Mouse (Mus musculus): ENCODE measurements around the gene Pih1d1. TPM values are rescaled to one million over a fixed set of nuclear protein-coding genes. Genes with fewer than 3 reads are reported as not detected.
A peak's percentile ranks its signal among the peaks of the same experiment; 100 is the strongest.
"Not testable (repeated sequence)": the region's sequence is repeated elsewhere in the genome, so short reads cannot be mapped to it uniquely, and the experiment has no call there.

Gene Pih1d1
- 80.3 and 88.8 TPM in 2 replicates for polyA plus RNA-seq (2014; fragmentation: Nextera tagmentation; extraction: Ambion mirVana)

DNA sequence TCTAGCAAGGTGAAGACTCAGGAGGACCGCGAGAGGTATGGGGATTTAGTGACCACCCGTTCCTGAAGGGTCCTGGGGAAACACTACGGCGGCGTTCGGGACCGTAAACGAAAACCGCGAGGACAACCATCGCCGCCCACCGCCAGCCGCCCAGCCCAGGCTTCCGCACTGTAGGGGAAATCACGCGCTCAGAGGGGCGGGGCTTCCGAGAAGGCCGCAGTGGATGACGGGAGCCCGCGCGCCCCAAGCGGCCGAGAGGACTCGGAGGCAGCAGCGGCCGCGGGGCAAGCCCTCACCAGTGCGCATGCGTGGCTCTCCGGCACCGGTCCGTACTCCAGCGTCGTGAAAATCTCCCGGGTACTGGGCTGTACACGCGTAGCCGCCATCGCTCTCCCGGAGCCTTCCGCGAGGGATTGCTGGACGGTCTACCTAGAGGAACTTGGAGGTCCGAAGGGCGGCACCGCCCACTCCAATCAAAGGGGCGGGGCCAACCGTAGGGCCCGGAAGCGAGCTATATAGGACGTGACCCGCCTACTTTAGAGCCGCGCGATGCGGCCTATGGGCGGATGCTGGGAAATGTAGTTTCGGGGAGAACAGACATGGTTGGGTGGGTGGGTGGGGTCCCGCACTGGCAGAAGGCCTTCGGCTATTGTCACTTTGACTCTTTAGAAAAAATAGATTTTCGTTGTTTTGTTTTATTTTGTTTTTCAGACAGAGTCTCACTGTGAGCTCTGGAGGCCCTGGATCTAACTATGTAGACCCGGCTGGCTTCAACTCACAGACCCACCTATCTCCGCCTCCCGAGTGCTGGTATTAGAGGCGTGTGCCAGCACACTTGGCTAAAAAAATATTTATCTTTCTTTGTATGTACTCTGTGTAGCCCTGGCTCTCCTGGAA, at the start of gene Pih1d1, which contains the start of gene Aldh16a1:
TSS of gene Pih1d1 (plus strand) at position 208 of the 897 bp plus-strand sequence.
TSS of gene Aldh16a1 (minus strand) at position 489 of the 897 bp plus-strand sequence.
- H3K4me1 ChIP-seq (ENCODE audit: control insufficient read depth, insufficient read depth, low read length): peaks cover 11% of the 10 kb centered on the region
- H3K27me3 ChIP-seq (replicated peaks; ENCODE audit: control insufficient read depth, insufficient read depth, low read length): no peaks in the 10 kb centered on the region
- H3K4me3 ChIP-seq (ENCODE audit: low read depth, low read length): peak within 1 kb of the TSS; percentile 73
- no peaks in the 10 kb centered on the region for H3K9me3 ChIP-seq (ENCODE audit: control insufficient read depth, low read length)
- WGBS: 5% methylated on average over 47 of the region's 69 CpGs
- DNase-seq (ENCODE audit: low spot score): peak; percentile 98
- peak within 1 kb of the TSS; percentile 96 for H3K27ac ChIP-seq (replicated peaks; ENCODE audit: low read depth, low read length)
- peak within 1 kb of the TSS; percentile 87 for H3K9ac ChIP-seq (ENCODE audit: low read depth, low read length)
- H3K36me3 ChIP-seq (ENCODE audit: control insufficient read depth, insufficient read depth, low read length): peaks cover 27% of the 10 kb centered on the region; the same call in 1 of the 2 replicates
- peak within 1 kb of the TSS; percentile 86 for H3K4me2 ChIP-seq (ENCODE audit: low read depth, low read length)
- peak; percentile 97 for ATAC-seq (ENCODE audit: low read depth)

DNA sequence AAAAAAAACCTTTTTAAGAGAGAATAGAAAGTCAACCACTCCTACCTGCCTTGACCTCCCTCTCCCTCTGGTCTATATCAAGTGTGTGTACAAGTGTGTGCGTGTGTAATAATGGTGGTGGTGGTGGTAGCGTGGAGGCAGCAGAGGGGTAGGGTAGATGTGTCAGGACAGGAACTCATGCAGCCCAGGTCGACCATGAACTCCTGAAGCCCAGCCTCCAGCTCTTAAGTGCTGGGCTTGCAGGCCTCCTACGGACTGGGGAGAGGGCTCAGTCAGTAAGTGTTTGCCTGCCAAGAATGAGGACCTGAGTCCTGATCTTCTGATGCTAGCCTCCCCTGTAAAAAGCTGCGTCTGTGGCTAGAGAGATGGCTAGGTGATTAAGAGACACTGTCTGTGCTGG, 49.2 kb upstream of the Pih1d1 start:
- H3K9me3 ChIP-seq (ENCODE audit: control insufficient read depth, low read length): no peaks in the 10 kb centered on the region
- ATAC-seq (ENCODE audit: low read depth) (no peak), DNase-seq (ENCODE audit: low spot score) (no peak)
- WGBS: 80% methylated on average over 5 of the region's 5 CpGs
- no peaks in the 10 kb centered on the region for H3K27me3 ChIP-seq (replicated peaks; ENCODE audit: control insufficient read depth, insufficient read depth, low read length)
- H3K36me3 ChIP-seq (ENCODE audit: control insufficient read depth, insufficient read depth, low read length): no peaks in the 10 kb centered on the region
- H3K4me2 ChIP-seq (ENCODE audit: low read depth, low read length): no peak overlapping the region
- no peak overlapping the region for H3K4me3 ChIP-seq (ENCODE audit: low read depth, low read length)
- no peak overlapping the region for H3K27ac ChIP-seq (replicated peaks; ENCODE audit: low read depth, low read length)
- no peak overlapping the region for H3K9ac ChIP-seq (ENCODE audit: low read depth, low read length)
- peaks cover 10% of the 10 kb centered on the region for H3K4me1 ChIP-seq (ENCODE audit: control insufficient read depth, insufficient read depth, low read length)

DNA sequence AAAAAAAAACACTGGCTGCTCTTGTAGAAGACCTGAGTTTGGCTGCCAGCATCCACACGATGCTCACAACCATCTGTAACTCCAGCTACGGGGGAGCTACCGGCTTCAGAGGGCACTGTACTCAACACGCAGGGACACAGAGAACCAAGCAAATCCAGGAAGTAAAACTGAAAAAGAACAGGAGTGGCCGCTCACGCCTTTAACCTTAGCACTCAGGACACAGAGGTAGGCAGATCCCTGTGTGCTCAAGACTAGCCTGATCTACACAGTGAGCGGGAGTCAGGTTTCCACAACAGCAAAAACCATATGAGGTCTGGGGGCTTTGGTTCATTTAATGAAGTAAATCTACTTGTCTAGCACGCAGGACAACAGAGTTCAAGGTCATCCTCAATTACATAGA, 48.6 kb upstream of the Pih1d1 start:
- Histone ChIP-seq H3K9me3 (ENCODE audit: control insufficient read depth, low read length) (no peaks in the 10 kb centered on the region), H3K4me3 (ENCODE audit: low read depth, low read length) (no peak overlapping the region), H3K9ac (ENCODE audit: low read depth, low read length) (no peak overlapping the region), H3K4me2 (ENCODE audit: low read depth, low read length) (no peak overlapping the region), H3K4me1 (ENCODE audit: control insufficient read depth, insufficient read depth, low read length) (peaks cover 10% of the 10 kb centered on the region), H3K27ac (replicated peaks; ENCODE audit: low read depth, low read length) (no peak overlapping the region), H3K27me3 (replicated peaks; ENCODE audit: control insufficient read depth, insufficient read depth, low read length) (no peaks in the 10 kb centered on the region), H3K36me3 (ENCODE audit: control insufficient read depth, insufficient read depth, low read length) (no peaks in the 10 kb centered on the region)
- WGBS: 66% methylated on average over 8 of the region's 8 CpGs
- DNase-seq (ENCODE audit: low spot score): no peak
- ATAC-seq (ENCODE audit: low read depth): no peak

DNA sequence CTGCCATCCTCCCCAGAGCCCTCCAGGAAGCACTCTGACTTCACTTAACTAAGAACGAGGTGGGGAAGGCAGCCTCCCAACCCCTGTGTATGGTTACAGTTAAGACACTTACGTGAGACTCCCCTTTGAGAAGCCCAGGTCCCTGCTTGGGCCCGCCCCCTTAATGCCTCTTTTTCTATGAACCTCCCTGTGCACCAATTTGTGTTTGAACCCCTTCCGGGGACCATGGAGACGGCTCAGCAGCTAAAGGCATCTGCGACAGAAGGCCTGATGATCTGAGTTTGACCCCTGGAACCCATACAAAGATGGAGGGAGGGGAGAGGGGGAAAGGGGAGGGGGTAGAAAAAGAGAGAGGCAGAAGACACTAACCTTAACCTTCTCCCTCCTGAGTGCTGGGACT, 47.7 kb upstream of the Pih1d1 start:
- Histone ChIP-seq H3K9me3 (ENCODE audit: control insufficient read depth, low read length) (no peaks in the 10 kb centered on the region), H3K27ac (replicated peaks; ENCODE audit: low read depth, low read length) (no peak overlapping the region), H3K4me3 (ENCODE audit: low read depth, low read length) (no peak overlapping the region), H3K27me3 (replicated peaks; ENCODE audit: control insufficient read depth, insufficient read depth, low read length) (no peaks in the 10 kb centered on the region), H3K36me3 (ENCODE audit: control insufficient read depth, insufficient read depth, low read length) (no peaks in the 10 kb centered on the region), H3K4me1 (ENCODE audit: control insufficient read depth, insufficient read depth, low read length) (peaks cover 10% of the 10 kb centered on the region), H3K4me2 (ENCODE audit: low read depth, low read length) (no peak overlapping the region), H3K9ac (ENCODE audit: low read depth, low read length) (no peak overlapping the region)
- no peak for ATAC-seq (ENCODE audit: low read depth)
- no peak for DNase-seq (ENCODE audit: low spot score)
- 49% methylated on average over 6 of the region's 6 CpGs for WGBS

DNA sequence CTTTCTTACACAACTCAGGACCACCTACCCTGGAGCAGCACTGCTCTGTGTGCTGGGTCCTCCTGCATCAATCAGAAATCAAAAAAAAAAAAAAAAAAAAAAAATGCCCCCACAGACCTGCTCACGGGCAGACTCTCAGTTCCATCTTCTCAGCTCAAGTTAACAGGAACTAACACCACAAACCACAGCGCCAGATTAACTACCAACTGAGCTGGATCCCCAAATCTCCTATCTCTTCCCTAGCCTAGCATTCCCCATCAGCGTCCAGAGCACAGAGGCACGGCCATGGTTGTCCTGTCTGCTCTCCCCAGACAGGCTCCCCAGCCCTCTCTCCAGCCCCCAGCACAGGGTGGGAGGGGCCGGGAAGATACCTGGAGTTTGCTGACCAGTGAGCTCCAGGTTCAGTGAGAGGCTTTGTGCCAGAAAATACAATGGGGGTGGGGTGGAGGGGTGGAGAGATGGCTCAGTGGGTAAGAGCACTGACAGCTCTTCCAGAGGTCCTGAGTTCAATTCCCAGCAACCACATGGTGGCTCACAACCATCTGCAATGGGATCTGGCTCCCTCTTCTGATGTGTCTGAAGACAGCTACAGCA, 47.0 kb upstream of the Pih1d1 start:
- no peak overlapping the region for H3K27ac ChIP-seq (replicated peaks; ENCODE audit: low read depth, low read length)
- no peaks in the 10 kb centered on the region for H3K27me3 ChIP-seq (replicated peaks; ENCODE audit: control insufficient read depth, insufficient read depth, low read length)
- H3K4me1 ChIP-seq (ENCODE audit: control insufficient read depth, insufficient read depth, low read length): peaks cover 10% of the 10 kb centered on the region
- no peak overlapping the region for H3K9ac ChIP-seq (ENCODE audit: low read depth, low read length)
- DNase-seq (ENCODE audit: low spot score) (no peak), ATAC-seq (ENCODE audit: low read depth) (no peak)
- no peaks in the 10 kb centered on the region for H3K9me3 ChIP-seq (ENCODE audit: control insufficient read depth, low read length)
- 53% methylated on average over 5 of the region's 5 CpGs for WGBS
- no peak overlapping the region for H3K4me3 ChIP-seq (ENCODE audit: low read depth, low read length)
- H3K4me2 ChIP-seq (ENCODE audit: low read depth, low read length): no peak overlapping the region
- H3K36me3 ChIP-seq (ENCODE audit: control insufficient read depth, insufficient read depth, low read length): no peaks in the 10 kb centered on the region

DNA sequence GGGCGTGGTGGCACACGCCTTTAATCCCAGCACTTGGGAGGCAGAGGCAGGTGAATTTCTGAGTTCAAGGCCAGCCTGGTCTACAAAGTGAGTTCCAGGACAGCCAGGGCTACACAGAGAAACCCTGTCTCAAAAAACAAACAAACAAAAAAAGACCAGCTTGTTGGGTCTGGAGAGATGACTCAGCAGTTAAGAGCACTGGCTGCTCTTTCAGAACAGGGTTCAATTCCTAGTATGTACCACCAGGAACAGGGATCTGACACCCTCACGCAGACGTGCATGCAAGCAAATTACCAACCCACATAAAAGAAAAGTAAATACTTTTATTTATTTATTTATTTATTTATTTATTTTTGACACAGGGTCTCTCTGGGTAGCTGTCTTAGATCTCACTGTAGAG, 44.0 kb upstream of the Pih1d1 start:
- not testable (repeated sequence) for H3K4me3 ChIP-seq (ENCODE audit: low read depth, low read length); H3K36me3 ChIP-seq (ENCODE audit: control insufficient read depth, insufficient read depth, low read length); H3K9me3 ChIP-seq (ENCODE audit: control insufficient read depth, low read length); H3K27me3 ChIP-seq (replicated peaks; ENCODE audit: control insufficient read depth, insufficient read depth, low read length); H3K4me1 ChIP-seq (ENCODE audit: control insufficient read depth, insufficient read depth, low read length); ATAC-seq (ENCODE audit: low read depth); H3K4me2 ChIP-seq (ENCODE audit: low read depth, low read length); H3K27ac ChIP-seq (replicated peaks; ENCODE audit: low read depth, low read length); DNase-seq (ENCODE audit: low spot score); H3K9ac ChIP-seq (ENCODE audit: low read depth, low read length)
- WGBS: 88% methylated on average over 4 of the region's 4 CpGs

DNA sequence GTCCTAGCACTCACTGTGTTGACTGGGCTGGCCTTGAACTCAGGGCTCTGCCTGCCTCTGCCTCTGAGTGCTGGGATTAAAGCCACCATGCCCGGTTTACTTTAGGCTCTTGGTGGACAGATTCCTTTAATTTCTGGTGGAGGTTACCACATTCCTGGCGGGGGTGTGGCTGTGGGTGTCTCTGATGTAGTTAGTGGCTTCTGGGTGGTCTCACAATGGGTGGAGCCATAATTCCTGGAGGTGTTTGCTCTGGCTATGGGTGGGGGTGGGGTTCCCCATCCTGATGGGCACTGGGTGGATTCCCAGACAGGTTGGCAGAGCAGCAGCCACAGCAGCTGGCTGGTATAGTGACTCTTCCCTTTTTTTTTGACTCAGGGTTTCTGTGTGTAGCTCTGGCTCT, 42.2 kb upstream of the Pih1d1 start:
- 55% methylated on average over 2 of the region's 2 CpGs for WGBS
- no peak for DNase-seq (ENCODE audit: low spot score)
- Histone ChIP-seq H3K4me2 (ENCODE audit: low read depth, low read length) (no peak overlapping the region), H3K9me3 (ENCODE audit: control insufficient read depth, low read length) (no peaks in the 10 kb centered on the region), H3K4me1 (ENCODE audit: control insufficient read depth, insufficient read depth, low read length) (no peaks in the 10 kb centered on the region), H3K9ac (ENCODE audit: low read depth, low read length) (no peak overlapping the region), H3K4me3 (ENCODE audit: low read depth, low read length) (no peak overlapping the region), H3K27me3 (replicated peaks; ENCODE audit: control insufficient read depth, insufficient read depth, low read length) (no peaks in the 10 kb centered on the region), H3K36me3 (ENCODE audit: control insufficient read depth, insufficient read depth, low read length) (no peaks in the 10 kb centered on the region), H3K27ac (replicated peaks; ENCODE audit: low read depth, low read length) (no peak overlapping the region)
- no peak for ATAC-seq (ENCODE audit: low read depth)

DNA sequence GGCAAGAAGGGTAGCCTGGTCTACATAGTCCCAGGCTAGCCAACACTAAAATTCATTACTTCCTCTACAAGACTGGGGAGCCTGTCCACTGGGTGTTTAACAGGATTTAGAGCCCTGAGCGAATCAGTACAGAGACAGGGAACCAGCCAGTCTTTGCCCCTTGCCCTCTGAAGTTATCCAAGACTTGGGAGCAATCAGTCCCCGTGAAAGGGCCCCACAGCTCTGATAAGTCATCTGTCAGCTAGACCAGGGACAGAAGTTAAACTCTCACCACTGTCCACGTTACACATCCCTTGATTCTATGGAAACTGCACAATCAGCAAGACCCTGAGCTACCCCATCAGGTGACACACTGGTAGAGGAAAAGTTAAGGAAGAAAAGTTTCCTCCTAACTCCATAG, 41.6 kb upstream of the Pih1d1 start:
- DNase-seq (ENCODE audit: low spot score) (no peak), ATAC-seq (ENCODE audit: low read depth) (no peak)
- Histone ChIP-seq H3K4me1 (ENCODE audit: control insufficient read depth, insufficient read depth, low read length) (no peaks in the 10 kb centered on the region), H3K4me3 (ENCODE audit: low read depth, low read length) (no peak overlapping the region), H3K9ac (ENCODE audit: low read depth, low read length) (no peak overlapping the region), H3K27ac (replicated peaks; ENCODE audit: low read depth, low read length) (no peak overlapping the region), H3K36me3 (ENCODE audit: control insufficient read depth, insufficient read depth, low read length) (no peaks in the 10 kb centered on the region), H3K27me3 (replicated peaks; ENCODE audit: control insufficient read depth, insufficient read depth, low read length) (no peaks in the 10 kb centered on the region), H3K9me3 (ENCODE audit: control insufficient read depth, low read length) (no peaks in the 10 kb centered on the region), H3K4me2 (ENCODE audit: low read depth, low read length) (no peak overlapping the region)
- 51% methylated on average over 3 of the region's 3 CpGs for WGBS

All from embryonic facial prominence, embryonic 14.5 days (tissue).